Mouse (Mus musculus) G1E (cell line): ENCODE measurements around the gene Tmem19. TPM values are rescaled to one million over a fixed set of nuclear protein-coding genes. Genes with fewer than 3 reads are reported as not detected.

ENCODE experiments used
- ATAC-seq: 2 replicates; pipeline ENCODE4 v1.8.0; 2016; ENCODE audit warnings: mild to moderate bottlenecking; ENCODE audit not compliant: insufficient number of reproducible peaks, poor library complexity, low FRiP score, severe bottlenecking; ENCODE audit errors: extremely low read depth
- DNase-seq: peaks from one replicate; pipeline ENCODE4 v3.0.0; 2012; ENCODE audit warnings: low spot score
- H3K27me3 ChIP-seq: 2 replicates; pipeline ENCODE4 v1.6.1; 2012; ENCODE audit warnings: mild to moderate bottlenecking, low read length, inconsistent platforms; ENCODE audit not compliant: insufficient read depth
- H3K36me3 ChIP-seq: replicated peaks from 2 replicates; pipeline ENCODE3; 2012; ENCODE audit warnings: mild to moderate bottlenecking, inconsistent platforms
- H3K4me1 ChIP-seq: 2 replicates; pipeline ENCODE4 v1.6.1; 2012; ENCODE audit warnings: low read depth, low read length, inconsistent platforms, mixed read lengths; ENCODE audit not compliant: insufficient read depth
- H3K4me3 ChIP-seq: 2 replicates; pipeline ENCODE4 v1.5.1; 2012; ENCODE audit warnings: low read depth, mild to moderate bottlenecking, inconsistent platforms, low read length, moderate library complexity, mixed read lengths
- H3K9me3 ChIP-seq: replicated peaks from 2 replicates; pipeline ENCODE4 v1.6.1; 2012; ENCODE audit warnings: inconsistent platforms
- CTCF ChIP-seq: IDR thresholded peaks from 2 replicates; pipeline ENCODE4 v1.5.1; 2012; ENCODE audit warnings: low read depth, low read length, inconsistent platforms, mixed read lengths
- GATA1 ChIP-seq: IDR thresholded peaks from 2 replicates; pipeline ENCODE4 v1.6.1; 2012; ENCODE audit warnings: borderline replicate concordance, low read length, inconsistent platforms, mixed read lengths
- GATA2 ChIP-seq: IDR thresholded peaks from 2 replicates; pipeline ENCODE4 v1.6.1; 2012; ENCODE audit warnings: low read depth, low read length, inconsistent platforms, borderline replicate concordance
- POLR2AphosphoS5 ChIP-seq: IDR thresholded peaks from 2 replicates; pipeline ENCODE4 v1.6.1; 2012; ENCODE audit warnings: low read depth, low read length, inconsistent platforms; ENCODE audit not compliant: insufficient replicate concordance
- TAL1 ChIP-seq: conservative IDR thresholded peaks from 2 replicates; pipeline ENCODE4 v1.6.1; 2012; ENCODE audit warnings: low read depth, low read length, inconsistent platforms, mixed read lengths
- polyA plus RNA-seq: library from polyadenylated mRNA; stranded (reverse); fragments of >175 nt; gene quantifications from 2 replicates; pipeline ENCODE4 v1.2.3, GENCODE M21; 2012
- total RNA-seq, 2 experiments: library from RNA; stranded (forward) in 1 of 2; stranded (reverse) in 1 of 2; fragments of 200-1000 nt in 1 of 2; fragments of >200 nt in 1 of 2; fragmentation: Nextera tagmentation in 1 of 2; gene quantifications; 2 replicates each; pipeline ENCODE4 v1.2.3; 2014 to 2017

The Tmem19 gene
- total and polyA plus RNA-seq, 3 experiments = 2.9 to 17.9 (median 10.5) TPM

GRCm38 (mm10) chr10:115336901-115337300 lies 25.4 kb downstream of the Tmem19 start:
- Histone ChIP-seq H3K27me3 (peaks cover 10% of the 10 kb centered on the region), H3K9me3 (no peaks in the 10 kb centered on the region), H3K4me1 (peaks cover 4% of the 10 kb centered on the region), H3K4me3 (no peak overlapping the region), H3K36me3 (peaks cover 23% of the 10 kb centered on the region)
- no peak for DNase-seq
- ATAC-seq = no peak
- TF ChIP-seq POLR2AphosphoS5 (no peak), GATA2 (no peak), GATA1 (no peak), CTCF (no peak), TAL1 (no peak)

- peaks cover 16% of the 10 kb centered on the region for H3K27me3 ChIP-seq
- no peaks in the 10 kb centered on the region for H3K36me3 ChIP-seq
- H3K4me1 ChIP-seq = no peaks in the 10 kb centered on the region
- ATAC-seq = no peak
- no peak overlapping the region for H3K4me3 ChIP-seq
- no peak for DNase-seq
- H3K9me3 ChIP-seq = no peaks in the 10 kb centered on the region
- TF ChIP-seq POLR2AphosphoS5 (no peak), GATA2 (no peak), CTCF (no peak), GATA1 (no peak), TAL1 (no peak)
These were observed 28.8 kb downstream of the Tmem19 start for GRCm38 (mm10) chr10:115333528-115333927.

GRCm38 (mm10) chr10:115332997-115333396 lies 29.3 kb downstream of the Tmem19 start:
- DNase-seq = no peak
- no peak overlapping the region for H3K4me3 ChIP-seq

GRCm38 (mm10) chr10:115332420-115332952 lies 29.8 kb downstream of the Tmem19 start:
- ATAC-seq = no peak
- peaks cover 17% of the 10 kb centered on the region for H3K27me3 ChIP-seq
- TF ChIP-seq CTCF (no peak), TAL1 (no peak)
- no peak for DNase-seq
- no peak overlapping the region for H3K4me3 ChIP-seq
- H3K9me3 ChIP-seq = no peaks in the 10 kb centered on the region
- H3K36me3 ChIP-seq = no peaks in the 10 kb centered on the region
- 0 out of 2 replicates have a peak, but pooled peaks cover 1% of the 10 kb centered on the region for H3K4me1 ChIP-seq

More at GRCm38 (mm10) chr10:115332997-115333396, 29.3 kb downstream of the Tmem19 start:
- Histone ChIP-seq H3K4me1 (no peaks in the 10 kb centered on the region), H3K27me3 (peaks cover 17% of the 10 kb centered on the region), H3K36me3 (no peaks in the 10 kb centered on the region), H3K9me3 (no peaks in the 10 kb centered on the region)
- TF ChIP-seq POLR2AphosphoS5 (no peak), TAL1 (no peak), GATA1 (no peak), CTCF (no peak), GATA2 (no peak)
- ATAC-seq = no peak

GRCm38 (mm10) chr10:115329010-115329530 lies 33.2 kb downstream of the Tmem19 start:
- Histone ChIP-seq H3K27me3 (peaks cover 25% of the 10 kb centered on the region), H3K36me3 (no peaks in the 10 kb centered on the region), H3K9me3 (no peaks in the 10 kb centered on the region), H3K4me3 (no peak overlapping the region), H3K4me1 (peaks cover 11% of the 10 kb centered on the region)
- no peak for TF ChIP-seq POLR2AphosphoS5
- DNase-seq (no peak), ATAC-seq (no peak)

- no peaks in the 10 kb centered on the region for H3K36me3 ChIP-seq
- no peak overlapping the region for H3K4me3 ChIP-seq
- peaks cover 22% of the 10 kb centered on the region for H3K27me3 ChIP-seq
- peaks cover 11% of the 10 kb centered on the region for H3K4me1 ChIP-seq
- no peak for ATAC-seq
- no peaks in the 10 kb centered on the region for H3K9me3 ChIP-seq
- no peak for DNase-seq
- no peak for TF ChIP-seq GATA2
- TF ChIP-seq POLR2AphosphoS5 = no peak
- TF ChIP-seq GATA1 = no peak
- no peak for TF ChIP-seq CTCF
- TF ChIP-seq TAL1 = no peak
These were observed 33.8 kb downstream of the Tmem19 start for GRCm38 (mm10) chr10:115328514-115328913.
